Comparison of ENCODE assay signal across 25 mouse cellular contexts in the genomic region with DNA sequence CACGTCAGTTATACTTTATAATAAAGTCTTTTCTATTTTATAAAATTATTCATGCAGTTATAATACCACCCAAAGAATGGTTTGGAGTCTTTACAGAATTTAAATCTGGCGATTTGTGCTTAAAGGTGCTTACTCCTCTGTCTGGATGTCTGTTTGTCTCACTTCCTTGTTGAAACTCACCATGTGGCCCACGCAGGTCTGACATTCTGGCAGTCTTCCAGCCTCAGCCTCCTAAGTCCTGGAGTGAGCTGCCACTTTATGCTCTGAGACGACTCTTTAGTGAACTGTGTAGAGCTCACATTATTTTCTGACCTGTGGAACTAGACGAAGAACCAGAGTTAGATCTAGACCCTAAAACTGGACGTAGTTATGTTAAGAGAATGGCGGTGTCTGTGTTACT. TPM values are rescaled to one million over a fixed set of nuclear protein-coding genes. Genes with fewer than 3 reads are reported as not detected.
DNase-seq lines count a peak whose midpoint lies in the region; ATAC-seq and TF ChIP-seq lines count a peak whose summit lies in the region.
"Had no signal": no experiment of that assay in that cellular context is flagged by ENCODE, and none has a peak within 500 bp of the region (broad histone marks: within the 10 kb centered on the region; RNA-seq: fewer than 3 reads in every experiment).

No protein-coding gene starts in this region.

- peak; percentile 24 for DNase-seq in forebrain, embryonic 14.5 days (ENCODE audit: low spot score)
- no peak for DNase-seq in forebrain, postnatal 0 days
- DNase-seq in lung, embryonic 14.5 days, result peak; percentile 27
- DNase-seq in lung, postnatal 4 days, result no peak
- DNase-seq in CH12.LX (ENCODE audit: extremely low read depth), result no peak
- DNase-seq in lung, postnatal 14 days, result peak; percentile 7
- DNase-seq: adrenal gland, adult 2 months; cerebellum, adult 11 months; gastrocnemius, postnatal 25 days; heart, postnatal 14 days; thymus, adult 18-20 months had no signal

- TF ChIP-seq POLR2A in CH12.LX (IDR thresholded peaks at IDR 0.05; ENCODE audit: low read depth, low read length), result no peak

- no peak for ATAC-seq in forebrain, embryonic 14.5 days
- no peak for ATAC-seq in forebrain, postnatal 0 days
- ATAC-seq in lung, embryonic 14.5 days (ENCODE audit: insufficient read depth), result no peak
- no peak for ATAC-seq in hindbrain, embryonic 12.5 days (ENCODE audit: low FRiP score)
- ATAC-seq: forebrain, embryonic 13.5 days; midbrain, embryonic 15.5 days had no signal

- H3K4me2 ChIP-seq in forebrain, embryonic 14.5 days (ENCODE audit: low read length), result no peak overlapping the region
- H3K4me2 ChIP-seq in forebrain, postnatal 0 days (ENCODE audit: low read depth), result no peak overlapping the region
- no peak overlapping the region for H3K4me2 ChIP-seq in lung, embryonic 14.5 days
- 0 out of 2 replicates have a peak overlapping the region, but pooled peaks have one; percentile 26 for H3K4me2 ChIP-seq in CH12.LX (ENCODE audit: insufficient read depth, low read depth, poor library complexity, severe bottlenecking)
- H3K4me2 ChIP-seq in hindbrain, embryonic 12.5 days (replicated peaks), result no peak overlapping the region
- H3K4me2 ChIP-seq: embryonic facial prominence, embryonic 12.5 days; forebrain, embryonic 13.5 days; hindbrain, embryonic 14.5 days; liver, embryonic 15.5 days; midbrain, embryonic 15.5 days; neural tube, embryonic 15.5 days had no signal

- no peaks in the 10 kb centered on the region for H3K27me3 ChIP-seq in forebrain, embryonic 14.5 days (replicated peaks; ENCODE audit: control insufficient read depth, insufficient read depth, low read length)
- no peaks in the 10 kb centered on the region for H3K27me3 ChIP-seq in forebrain, postnatal 0 days (ENCODE audit: insufficient read depth, low read length)
- H3K27me3 ChIP-seq in lung, embryonic 14.5 days (ENCODE audit: insufficient read depth, low read length), result no peaks in the 10 kb centered on the region
- no peaks in the 10 kb centered on the region for H3K27me3 ChIP-seq in CH12.LX (replicated peaks)
- no peaks in the 10 kb centered on the region for H3K27me3 ChIP-seq in hindbrain, embryonic 12.5 days
- H3K27me3 ChIP-seq: embryonic facial prominence, embryonic 12.5 days; forebrain, embryonic 13.5 days; liver, embryonic 15.5 days; midbrain, embryonic 15.5 days; neural tube, embryonic 15.5 days had no signal

- H3K4me1 ChIP-seq in forebrain, embryonic 14.5 days (ENCODE audit: control insufficient read depth, insufficient read depth, low read length), result no peaks in the 10 kb centered on the region
- H3K4me1 ChIP-seq in forebrain, postnatal 0 days (ENCODE audit: insufficient read depth), result no peaks in the 10 kb centered on the region
- H3K4me1 ChIP-seq in lung, embryonic 14.5 days (ENCODE audit: insufficient read depth), result no peaks in the 10 kb centered on the region
- peaks cover 0 to 8% of the 10 kb centered on the region in 2 experiments; a peak in 1 of 4 replicates for H3K4me1 ChIP-seq in CH12.LX (ENCODE audit: control insufficient read depth in 1 of 2, insufficient read depth in 2 of 2)
- no peaks in the 10 kb centered on the region for H3K4me1 ChIP-seq in hindbrain, embryonic 12.5 days
- H3K4me1 ChIP-seq: embryonic facial prominence, embryonic 12.5 days; liver, embryonic 15.5 days; midbrain, embryonic 15.5 days; neural tube, embryonic 15.5 days had no signal

- H3K9me3 ChIP-seq in forebrain, embryonic 14.5 days (replicated peaks; ENCODE audit: control insufficient read depth, low read length), result no peaks in the 10 kb centered on the region
- H3K9me3 ChIP-seq in forebrain, postnatal 0 days (ENCODE audit: low read length), result no peaks in the 10 kb centered on the region
- no peaks in the 10 kb centered on the region for H3K9me3 ChIP-seq in lung, embryonic 14.5 days (ENCODE audit: low read depth, low read length)
- no peaks in the 10 kb centered on the region for H3K9me3 ChIP-seq in CH12.LX (replicated peaks; ENCODE audit: low read length)
- H3K9me3 ChIP-seq in hindbrain, embryonic 12.5 days (replicated peaks), result no peaks in the 10 kb centered on the region
- H3K9me3 ChIP-seq: embryonic facial prominence, embryonic 12.5 days; forebrain, embryonic 13.5 days; liver, embryonic 15.5 days; midbrain, embryonic 15.5 days; neural tube, embryonic 15.5 days had no signal

- TF ChIP-seq EP300 in CH12.LX (IDR thresholded peaks at IDR 0.05; ENCODE audit: low read length), result no peak

- no peak for TF ChIP-seq CTCF in forebrain, postnatal 0 days (IDR thresholded peaks at IDR 0.05; ENCODE audit: low read depth)
- no peak for TF ChIP-seq CTCF in lung, embryonic 14.5 days (IDR thresholded peaks at IDR 0.05; ENCODE audit: low read depth)
- no peak for TF ChIP-seq CTCF in CH12.LX (conservative IDR thresholded peaks at IDR 0.05 in 1 of 2, IDR thresholded peaks at IDR 0.05 in 1 of 2; ENCODE audit: low read depth in 2 of 2, low read length in 2 of 2)

- WGBS in forebrain, embryonic 14.5 days, result 50% methylated on average over 7 of the region's 7 CpGs
- 50% methylated on average over 7 of the region's 7 CpGs for WGBS in forebrain, postnatal 0 days
- WGBS in lung, embryonic 14.5 days, result 48% methylated on average over 7 of the region's 7 CpGs
- 80% methylated on average over 7 of the region's 7 CpGs for WGBS in hindbrain, embryonic 12.5 days

- in situ Hi-C loops in CH12.LX (cut with MboI; ENCODE audit: low pct_ligation_motif_present, low pct_unique_long_range_greater_than_20kb, low sequenced_read_pairs), result no loop called here

- dilution Hi-C loops in CH12.LX (cut with MboI; ENCODE audit: extremely low pct_ligation_motif_present, extremely low pct_unique_long_range_greater_than_20kb, low sequenced_read_pairs), result no loop called here

- no peaks in the 10 kb centered on the region for H3K79me2 ChIP-seq in CH12.LX (replicated peaks; ENCODE audit: control insufficient read depth, extremely low read depth, insufficient read depth, poor library complexity, severe bottlenecking)

- H3K27ac ChIP-seq in forebrain, embryonic 14.5 days (ENCODE audit: low read depth, low read length), result no peak overlapping the region
- H3K27ac ChIP-seq in forebrain, postnatal 0 days (ENCODE audit: low read depth, low read length), result no peak overlapping the region
- H3K27ac ChIP-seq in lung, embryonic 14.5 days (ENCODE audit: low read depth), result no peak overlapping the region
- no peak overlapping the region for H3K27ac ChIP-seq in CH12.LX (ENCODE audit: insufficient read depth, low read depth)
- H3K27ac ChIP-seq in hindbrain, embryonic 12.5 days, result no peak overlapping the region
- H3K27ac ChIP-seq: embryonic facial prominence, embryonic 12.5 days; forebrain, embryonic 13.5 days; hindbrain, embryonic 14.5 days; liver, embryonic 15.5 days; midbrain, embryonic 15.5 days; neural tube, embryonic 15.5 days had no signal

- no peak overlapping the region for H3K4me3 ChIP-seq in forebrain, embryonic 14.5 days (ENCODE audit: low read depth, low read length)
- H3K4me3 ChIP-seq in forebrain, postnatal 0 days (ENCODE audit: low read depth, low read length), result no peak overlapping the region
- H3K4me3 ChIP-seq in lung, embryonic 14.5 days (ENCODE audit: low read depth, low read length), result no peak overlapping the region
- no peak overlapping the region for H3K4me3 ChIP-seq in CH12.LX (replicated peaks in 1 of 3; ENCODE audit: low read depth in 2 of 3, low read length in 2 of 3, poor library complexity in 1 of 3)
- H3K4me3 ChIP-seq in hindbrain, embryonic 12.5 days, result no peak overlapping the region
- H3K4me3 ChIP-seq: embryonic facial prominence, embryonic 12.5 days; erythroblast, embryonic 14.5 days; forebrain, embryonic 13.5 days; liver, embryonic 15.5 days; midbrain, embryonic 15.5 days; neural tube, embryonic 15.5 days had no signal

- TF ChIP-seq RAD21 in CH12.LX (IDR thresholded peaks at IDR 0.05; ENCODE audit: low read depth, low read length), result no peak

- H3K9ac ChIP-seq in forebrain, embryonic 14.5 days (ENCODE audit: low read length), result no peak overlapping the region
- H3K9ac ChIP-seq in forebrain, postnatal 0 days, result no peak overlapping the region
- H3K9ac ChIP-seq in lung, embryonic 14.5 days, result no peak overlapping the region
- H3K9ac ChIP-seq in CH12.LX (ENCODE audit: insufficient read depth, low read depth), result no peak overlapping the region
- no peak overlapping the region for H3K9ac ChIP-seq in hindbrain, embryonic 12.5 days
- H3K9ac ChIP-seq: embryonic facial prominence, embryonic 12.5 days; forebrain, embryonic 13.5 days; hindbrain, embryonic 14.5 days; liver, embryonic 15.5 days; midbrain, embryonic 15.5 days; neural tube, embryonic 15.5 days had no signal

- H3K36me3 ChIP-seq in forebrain, embryonic 14.5 days (ENCODE audit: control insufficient read depth, insufficient read depth, low read length), result no peaks in the 10 kb centered on the region
- no peaks in the 10 kb centered on the region for H3K36me3 ChIP-seq in forebrain, postnatal 0 days (ENCODE audit: insufficient read depth)
- H3K36me3 ChIP-seq in lung, embryonic 14.5 days (ENCODE audit: insufficient read depth), result no peaks in the 10 kb centered on the region
- no peaks in the 10 kb centered on the region for H3K36me3 ChIP-seq in CH12.LX (replicated peaks in 1 of 2; ENCODE audit: control insufficient read depth in 1 of 2, insufficient read depth in 1 of 2, low read length in 1 of 2)
- no peaks in the 10 kb centered on the region for H3K36me3 ChIP-seq in hindbrain, embryonic 12.5 days
- H3K36me3 ChIP-seq: embryonic facial prominence, embryonic 12.5 days; liver, embryonic 15.5 days; midbrain, embryonic 15.5 days; neural tube, embryonic 15.5 days had no signal

RNA-seq across cellular contexts. Expression of gene Taar3, which starts 1.3 kb away (rescaled TPM):
- polyA plus RNA-seq in forebrain, embryonic 14.5 days (2014; fragmentation: Nextera tagmentation; extraction: Ambion mirVana), result not detected in 2 replicates
- not detected in 2 replicates for total RNA-seq in forebrain, postnatal 0 days (2014; rRNA removed)
- polyA plus RNA-seq in forebrain, postnatal 0 days (2015; fragmentation: Nextera tagmentation; extraction: Ambion mirVana), result not detected in 2 replicates
- polyA plus RNA-seq in lung, embryonic 14.5 days (2014; fragmentation: Nextera tagmentation; extraction: Ambion mirVana), result not detected in 2 replicates
- total RNA-seq in CH12.LX (2012; rRNA removed), result not detected in 2 replicates
- not detected in 2 replicates for total RNA-seq in CH12.LX (2014; rRNA removed)
- not detected in 2 replicates for polyA plus RNA-seq in CH12.LX (2012; ENCODE audit: insufficient read length, low read depth)
- not detected in 2 replicates for polyA plus RNA-seq in hindbrain, embryonic 12.5 days (2016; fragmentation: Nextera tagmentation; extraction: Ambion mirVana)
- total RNA-seq: adrenal gland, adult 2 months; gastrocnemius, postnatal 25 days; heart, postnatal 14 days; layer of hippocampus, postnatal 25 days had no signal
- polyA plus RNA-seq: adrenal gland, adult 2 months; C2C12; embryonic facial prominence, embryonic 12.5 days; erythroblast, embryonic 14.5 days; forebrain, embryonic 13.5 days; hindbrain, embryonic 14.5 days; intestine, embryonic 14.5 days; kidney, embryonic 14.5 days; limb, embryonic 14.5 days; liver, embryonic 15.5 days; midbrain, embryonic 15.5 days; neural tube, embryonic 15.5 days had no signal

RNA-seq across cellular contexts. Expression of gene Taar2, which starts 9.7 kb away (rescaled TPM):
- not detected in 2 replicates for polyA plus RNA-seq in forebrain, embryonic 14.5 days (2014; fragmentation: Nextera tagmentation; extraction: Ambion mirVana)
- total RNA-seq in forebrain, postnatal 0 days (2014; rRNA removed), result not detected in 2 replicates
- 0.15 and 0.19 TPM in 2 replicates for polyA plus RNA-seq in forebrain, postnatal 0 days (2015; fragmentation: Nextera tagmentation; extraction: Ambion mirVana)
- not detected in 2 replicates for polyA plus RNA-seq in lung, embryonic 14.5 days (2014; fragmentation: Nextera tagmentation; extraction: Ambion mirVana)
- total RNA-seq in CH12.LX (2012; rRNA removed) (not detected in 2 replicates), CH12.LX (2014; rRNA removed) (not detected in 2 replicates)
- polyA plus RNA-seq in CH12.LX (2012; ENCODE audit: insufficient read length, low read depth), result not detected in 2 replicates
- not detected in 2 replicates for polyA plus RNA-seq in hindbrain, embryonic 12.5 days (2016; fragmentation: Nextera tagmentation; extraction: Ambion mirVana)
- total RNA-seq: adrenal gland, adult 2 months; gastrocnemius, postnatal 25 days; heart, postnatal 14 days; layer of hippocampus, postnatal 25 days; left cerebral cortex, postnatal 10 days had no signal
- polyA plus RNA-seq: adrenal gland, adult 2 months; C2C12; embryonic facial prominence, embryonic 12.5 days; erythroblast, embryonic 14.5 days; forebrain, embryonic 13.5 days; hindbrain, embryonic 14.5 days; kidney, embryonic 14.5 days; limb, embryonic 14.5 days; liver, embryonic 15.5 days; neural tube, embryonic 15.5 days had no signal

RNA-seq across cellular contexts. Expression of gene Taar4, which starts 12.3 kb away (rescaled TPM):
- 0.28 TPM in 1 of 2 replicates, not detected in the other for polyA plus RNA-seq in forebrain, embryonic 14.5 days (2014; fragmentation: Nextera tagmentation; extraction: Ambion mirVana)
- total RNA-seq in forebrain, postnatal 0 days (2014; rRNA removed), result not detected in 2 replicates
- polyA plus RNA-seq in forebrain, postnatal 0 days (2015; fragmentation: Nextera tagmentation; extraction: Ambion mirVana), result not detected in 2 replicates
- polyA plus RNA-seq in lung, embryonic 14.5 days (2014; fragmentation: Nextera tagmentation; extraction: Ambion mirVana), result not detected in 2 replicates
- total RNA-seq in CH12.LX (2012; rRNA removed), result not detected in 2 replicates
- total RNA-seq in CH12.LX (2014; rRNA removed), result not detected in 2 replicates
- polyA plus RNA-seq in CH12.LX (2012; ENCODE audit: insufficient read length, low read depth), result not detected in 2 replicates
- polyA plus RNA-seq in hindbrain, embryonic 12.5 days (2016; fragmentation: Nextera tagmentation; extraction: Ambion mirVana), result not detected in 2 replicates
- total RNA-seq: adrenal gland, adult 2 months; gastrocnemius, postnatal 25 days; heart, postnatal 14 days; layer of hippocampus, postnatal 25 days; left cerebral cortex, postnatal 10 days had no signal
- polyA plus RNA-seq: adrenal gland, adult 2 months; C2C12; embryonic facial prominence, embryonic 12.5 days; erythroblast, embryonic 14.5 days; forebrain, embryonic 13.5 days; hindbrain, embryonic 14.5 days; intestine, embryonic 14.5 days; kidney, embryonic 14.5 days; liver, embryonic 15.5 days; midbrain, embryonic 15.5 days; neural tube, embryonic 15.5 days had no signal

RNA-seq across cellular contexts. Expression of gene Taar5, which starts 22.5 kb away (rescaled TPM):
- not detected in 2 replicates for polyA plus RNA-seq in forebrain, embryonic 14.5 days (2014; fragmentation: Nextera tagmentation; extraction: Ambion mirVana)
- not detected in 2 replicates for total RNA-seq in forebrain, postnatal 0 days (2014; rRNA removed)
- not detected in 2 replicates for polyA plus RNA-seq in forebrain, postnatal 0 days (2015; fragmentation: Nextera tagmentation; extraction: Ambion mirVana)
- polyA plus RNA-seq in lung, embryonic 14.5 days (2014; fragmentation: Nextera tagmentation; extraction: Ambion mirVana), result not detected in 2 replicates
- not detected in 2 replicates for total RNA-seq in CH12.LX (2012; rRNA removed)
- not detected in 2 replicates for total RNA-seq in CH12.LX (2014; rRNA removed)
- polyA plus RNA-seq in CH12.LX (2012; ENCODE audit: insufficient read length, low read depth), result not detected in 2 replicates
- 1.3 TPM in 1 of 2 replicates, not detected in the other for polyA plus RNA-seq in hindbrain, embryonic 12.5 days (2016; fragmentation: Nextera tagmentation; extraction: Ambion mirVana)
- total RNA-seq: adrenal gland, adult 2 months; gastrocnemius, postnatal 25 days; heart, postnatal 14 days; layer of hippocampus, postnatal 25 days; left cerebral cortex, postnatal 10 days had no signal
- polyA plus RNA-seq: adrenal gland, adult 2 months; C2C12; embryonic facial prominence, embryonic 12.5 days; forebrain, embryonic 13.5 days; hindbrain, embryonic 14.5 days; intestine, embryonic 14.5 days; kidney, embryonic 14.5 days; liver, embryonic 15.5 days; midbrain, embryonic 15.5 days; neural tube, embryonic 15.5 days had no signal

RNA-seq across cellular contexts. Expression of gene Taar1, which starts 27.9 kb away (rescaled TPM):
- not detected in 2 replicates for polyA plus RNA-seq in forebrain, embryonic 14.5 days (2014; fragmentation: Nextera tagmentation; extraction: Ambion mirVana)
- total RNA-seq in forebrain, postnatal 0 days (2014; rRNA removed), result not detected in 2 replicates
- not detected in 2 replicates for polyA plus RNA-seq in forebrain, postnatal 0 days (2015; fragmentation: Nextera tagmentation; extraction: Ambion mirVana)
- not detected in 2 replicates for polyA plus RNA-seq in lung, embryonic 14.5 days (2014; fragmentation: Nextera tagmentation; extraction: Ambion mirVana)
- total RNA-seq in CH12.LX (2012; rRNA removed), result not detected in 2 replicates
- not detected in 2 replicates for total RNA-seq in CH12.LX (2014; rRNA removed)
- not detected in 2 replicates for polyA plus RNA-seq in CH12.LX (2012; ENCODE audit: insufficient read length, low read depth)
- polyA plus RNA-seq in hindbrain, embryonic 12.5 days (2016; fragmentation: Nextera tagmentation; extraction: Ambion mirVana), result not detected in 2 replicates
- total RNA-seq: adrenal gland, adult 2 months; gastrocnemius, postnatal 25 days; heart, postnatal 14 days; layer of hippocampus, postnatal 25 days; left cerebral cortex, postnatal 10 days had no signal
- polyA plus RNA-seq: adrenal gland, adult 2 months; C2C12; embryonic facial prominence, embryonic 12.5 days; erythroblast, embryonic 14.5 days; forebrain, embryonic 13.5 days; hindbrain, embryonic 14.5 days; intestine, embryonic 14.5 days; kidney, embryonic 14.5 days; limb, embryonic 14.5 days; liver, embryonic 15.5 days; midbrain, embryonic 15.5 days; neural tube, embryonic 15.5 days had no signal

Comparison
In these comparisons a context has a peak if more than half of its experiments do, and no peak if none do; other contexts are left out.
1. DNase-seq: peak in forebrain, embryonic 14.5 days (single experiment), lung, embryonic 14.5 days (single experiment) and lung, postnatal 14 days (single experiment); none in forebrain, postnatal 0 days (single experiment), lung, postnatal 4 days (0 of 2) and CH12.LX (single experiment).